Mouse (Mus musculus) lung, adult 10 weeks (tissue): ENCODE data around the gene Gm7792. TPM values are rescaled to one million over a fixed set of nuclear protein-coding genes. Genes with fewer than 3 reads are reported as not detected.

ENCODE experiments used
- polyA plus RNA-seq: library from polyadenylated mRNA; stranded (reverse); fragments of 350-450 nt; fragmentation: Illumina TruSeq; extraction: RNeasy Lipid Tissue Mini Kit (QIAGEN cat#74804); gene quantifications from one replicate; pipeline ENCODE4 v1.2.3, GENCODE M21; 2014; ENCODE audit warnings: low read depth, low replicate concordance; ENCODE audit not compliant: insufficient read depth

Gm7792 gene
- not detected for polyA plus RNA-seq

DNA sequence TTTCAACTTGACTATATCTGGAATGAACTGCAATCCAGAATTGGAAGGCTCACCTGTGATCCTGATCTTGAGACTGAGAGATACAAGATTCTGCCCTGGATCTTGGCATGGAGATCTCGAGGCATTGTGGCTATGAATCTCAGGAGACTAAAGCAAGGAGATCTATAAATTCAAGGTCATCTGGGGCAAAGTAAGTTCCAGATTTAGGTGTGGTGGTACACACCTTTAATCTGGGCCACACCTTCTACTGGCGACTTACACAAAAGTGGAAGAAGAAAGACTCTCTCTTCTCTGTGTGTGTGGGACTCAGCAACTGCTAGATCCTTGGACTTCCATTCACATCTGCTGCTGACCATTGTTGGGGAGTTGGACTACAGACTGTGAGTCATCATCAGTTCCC lies at the start of gene Gm7792:
Gm7792 (plus strand) TSS at position 301 of the 400 bp plus-strand sequence.

Other genes with a start within 250 kb of the Gm7792 start
- gene C87414, start 172.2 kb upstream of the Gm7792 start, polyA plus RNA-seq: not detected
- gene Gm16429, start 85.3 kb downstream of the Gm7792 start, polyA plus RNA-seq: not detected
- gene BC061212, start 226.8 kb downstream of the Gm7792 start, polyA plus RNA-seq: not detected
- gene Gm6351, start 232.6 kb downstream of the Gm7792 start, polyA plus RNA-seq: not detected